Mouse (Mus musculus) brain, adult 2 months (tissue): ENCODE results near the gene Kcnip2.

ENCODE experiments used
- DNase-seq: peaks from one replicate; pipeline ENCODE4 v3.0.0; 2011; ENCODE audit warnings: low read depth, low spot score

Kcnip2 gene

GRCm38 (mm10) chr19:45815831-45816405, at the start of gene Kcnip2:
Gene Kcnip2 (minus strand): TSS chr19:45816061.
- DNase-seq, result peak; percentile 67

- no peak for DNase-seq
Observed at GRCm38 (mm10) chr19:45855284-45855920, 39.5 kb upstream of the Kcnip2 start.

GRCm38 (mm10) chr19:45854521-45854920, 38.7 kb upstream of the Kcnip2 start:
- DNase-seq, result peak; percentile 43

GRCm38 (mm10) chr19:45847733-45848093, 31.9 kb upstream of the Kcnip2 start:
- DNase-seq, result no peak

GRCm38 (mm10) chr19:45847016-45847732, 31.3 kb upstream of the Kcnip2 start:
- peak; percentile 59 for DNase-seq

- peak; percentile 16 for DNase-seq
Observed at GRCm38 (mm10) chr19:45844209-45844608, 28.3 kb upstream of the Kcnip2 start.

GRCm38 (mm10) chr19:45843424-45843823, 27.6 kb upstream of the Kcnip2 start:
- peak; percentile 62 for DNase-seq

GRCm38 (mm10) chr19:45837050-45837994, 21.5 kb upstream of the Kcnip2 start:
- peak; percentile 58 for DNase-seq

- no peak for DNase-seq
Observed at GRCm38 (mm10) chr19:45835490-45835889, 19.6 kb upstream of the Kcnip2 start.

- no peak for DNase-seq
Observed at GRCm38 (mm10) chr19:45833665-45834064, 17.8 kb upstream of the Kcnip2 start.

GRCm38 (mm10) chr19:45830679-45831078, 14.8 kb upstream of the Kcnip2 start:
- no peak for DNase-seq

- no peak for DNase-seq
Observed at GRCm38 (mm10) chr19:45827736-45828135, 11.9 kb upstream of the Kcnip2 start.

GRCm38 (mm10) chr19:45827125-45827524, 11.3 kb upstream of the Kcnip2 start:
- DNase-seq, result no peak

- no peak for DNase-seq
Observed at GRCm38 (mm10) chr19:45826146-45826545, 10.3 kb upstream of the Kcnip2 start.

GRCm38 (mm10) chr19:45821832-45822231, 6.0 kb upstream of the Kcnip2 start:
- DNase-seq, result peak; percentile 68

- DNase-seq, result peak; percentile 75
Observed at GRCm38 (mm10) chr19:45817816-45818490, 2.1 kb upstream of the Kcnip2 start.

GRCm38 (mm10) chr19:45816727-45817126, 866 bp upstream of the Kcnip2 start:
- DNase-seq, result no peak

GRCm38 (mm10) chr19:45815170-45815569, 691 bp downstream of the Kcnip2 start:
- DNase-seq, result peak; percentile 64

GRCm38 (mm10) chr19:45813801-45814200, 2.1 kb downstream of the Kcnip2 start:
- DNase-seq, result no peak

- DNase-seq, result peak; percentile 83
Observed at GRCm38 (mm10) chr19:45813263-45813662, 2.6 kb downstream of the Kcnip2 start.

- DNase-seq, result peak; percentile 57
Observed at GRCm38 (mm10) chr19:45812673-45813252, 3.1 kb downstream of the Kcnip2 start.
